Mouse (Mus musculus) heart, embryonic 14.5 days (tissue): ENCODE data around the gene Crybb1. TPM values are rescaled to one million over a fixed set of nuclear protein-coding genes. Genes with fewer than 3 reads are reported as not detected.
A peak's percentile ranks its signal among the peaks of the same experiment; 100 is the strongest.

Source experiments
- ATAC-seq: fragments of 200-750 bp; cut with Nextera tagmentation; 2 replicates; pipeline ENCODE4 v1.8.0; 2017; ENCODE audit warnings: low read depth, moderate TSS enrichment; ENCODE audit not compliant: insufficient number of reproducible peaks, insufficient read depth, low FRiP score
- H3K27ac ChIP-seq, 2 experiments: fragments of 200-500 bp in 1 of 2; fragments of 300-500 bp in 1 of 2; sonication (generic) in 1 of 2; replicated peaks in 1 of 2; 2 replicates each; pipeline ENCODE4 v1.5.1; 2012 to 2014; ENCODE audit warnings: low read depth in 2 of 2, low read length in 2 of 2, control low read depth in 1 of 2, mild to moderate bottlenecking in 1 of 2, mixed read lengths in 1 of 2; ENCODE audit not compliant: control insufficient read depth in 1 of 2, insufficient read depth in 1 of 2
- H3K27me3 ChIP-seq: fragments of 300-500 bp; sonication (generic); 2 replicates; pipeline ENCODE4 v1.6.1; 2014; ENCODE audit warnings: mild to moderate bottlenecking, low read length, control low read depth; ENCODE audit not compliant: control insufficient read depth, insufficient read depth
- H3K36me3 ChIP-seq: fragments of 300-500 bp; sonication (generic); 2 replicates; pipeline ENCODE4 v1.6.1; 2014; ENCODE audit warnings: mild to moderate bottlenecking, control low read depth, low read length, mixed read lengths; ENCODE audit not compliant: control insufficient read depth, insufficient read depth
- H3K4me1 ChIP-seq, 2 experiments: fragments of 200-500 bp in 1 of 2; fragments of 300-500 bp in 1 of 2; sonication (generic) in 1 of 2; 2 replicates each; pipeline ENCODE4 v1.6.1; 2012 to 2014; ENCODE audit warnings: low read length in 2 of 2, control low read depth in 1 of 2, mixed read lengths in 1 of 2; ENCODE audit not compliant: control insufficient read depth in 2 of 2, insufficient read depth in 2 of 2
- H3K4me2 ChIP-seq: fragments of 300-500 bp; sonication (generic); 2 replicates; pipeline ENCODE4 v1.6.1; 2014; ENCODE audit warnings: mild to moderate bottlenecking, low read length
- H3K4me3 ChIP-seq, 2 experiments: fragments of 200-500 bp in 1 of 2; fragments of 300-500 bp in 1 of 2; sonication (generic) in 1 of 2; 2 replicates each; pipeline ENCODE4 v1.5.1; 2012 to 2014; ENCODE audit warnings: low read length in 2 of 2, mild to moderate bottlenecking in 2 of 2, control low read depth in 1 of 2, low read depth in 1 of 2, moderate library complexity in 1 of 2; ENCODE audit not compliant: control insufficient read depth in 1 of 2, insufficient read depth in 1 of 2
- H3K9ac ChIP-seq: fragments of 300-500 bp; sonication (generic); 2 replicates; pipeline ENCODE4 v1.6.1; 2014; ENCODE audit warnings: mild to moderate bottlenecking, low read length
- H3K9me3 ChIP-seq: fragments of 300-500 bp; sonication (generic); 2 replicates; pipeline ENCODE4 v1.6.1; 2016; ENCODE audit warnings: low read length, control low read depth; ENCODE audit not compliant: control insufficient read depth
- WGBS: fragments of 180-500 bp; shearing (Covaris S2); extraction: QIAGEN DNeasy Blood & Tissue Kit; methylation state at CpG from one replicate; pipeline ENCODE4 v1.1.7; 2014; 5-methylcytosine and 5-hydroxymethylcytosine counted together
- polyA plus RNA-seq: library from polyadenylated mRNA; unstranded; fragments of >200 nt; fragmentation: Nextera tagmentation; extraction: Ambion mirVana; gene quantifications from 2 replicates; pipeline ENCODE4 v1.2.1, GENCODE M21; 2014

Crybb1 gene
- 0.86 and 1.0 TPM in 2 replicates for polyA plus RNA-seq

DNA sequence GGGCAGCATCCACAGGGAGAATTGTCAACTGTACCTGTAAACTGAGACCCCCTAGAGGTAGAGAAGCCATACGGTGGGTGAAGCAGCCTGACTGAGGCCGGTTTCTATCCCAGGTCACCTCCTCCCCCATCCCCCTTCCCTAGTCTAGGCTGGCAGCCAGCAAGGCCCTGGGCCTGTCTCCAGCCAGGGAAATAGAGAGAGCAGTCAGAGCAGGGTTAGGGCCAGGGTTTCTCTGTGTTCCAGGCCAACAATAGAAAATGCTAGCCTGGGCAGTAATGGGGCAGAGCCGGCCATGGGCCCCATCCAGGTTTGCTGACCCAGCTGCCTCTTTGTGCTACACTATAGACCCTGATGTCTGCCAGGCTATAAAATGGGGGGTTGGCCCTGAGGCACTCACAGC, at the start of gene Crybb1:
TSS of gene Crybb1 (plus strand) at position 390 of the 400 bp plus-strand sequence.
- Histone ChIP-seq H3K4me3 (no peak within 1 kb of the TSS), H3K27me3 (peaks cover 4% of the 10 kb centered on the region; the same call in 1 of the 2 replicates), H3K9me3 (no peaks in the 10 kb centered on the region), H3K9ac (0 out of 2 replicates have a peak within 1 kb of the TSS, but pooled peaks have one; percentile 16), H3K4me1 (peaks cover 14 to 26% of the 10 kb centered on the region in 2 experiments), H3K36me3 (no peaks in the 10 kb centered on the region), H3K4me2 (no peak within 1 kb of the TSS), H3K27ac (peak within 1 kb of the TSS; percentile 5 to 34; a peak in 1 of 4 replicates)
- 52% methylated on average over 3 of the region's 3 CpGs for WGBS
- no peak for ATAC-seq

GRCm38 (mm10) chr5:112206543-112207255, 48.9 kb upstream of the Crybb1 start:
- H3K9ac ChIP-seq, result no peak overlapping the region
- no peak for ATAC-seq
- 23% methylated on average over 16 of the region's 16 CpGs for WGBS

GRCm38 (mm10) chr5:112208321-112208720, 47.3 kb upstream of the Crybb1 start:
- ATAC-seq, result no peak
- 21% methylated on average over 4 of the region's 4 CpGs for WGBS
- H3K36me3 ChIP-seq, result no peaks in the 10 kb centered on the region
- H3K27ac ChIP-seq, result no peak overlapping the region
- no peak overlapping the region for H3K4me3 ChIP-seq
- H3K4me2 ChIP-seq, result no peak overlapping the region
- no peaks in the 10 kb centered on the region for H3K4me1 ChIP-seq
- H3K9ac ChIP-seq, result no peak overlapping the region
- peaks cover 3% of the 10 kb centered on the region; the same call in 1 of the 2 replicates for H3K27me3 ChIP-seq
- H3K9me3 ChIP-seq, result 0 out of 2 replicates have a peak, but pooled peaks cover 4% of the 10 kb centered on the region

More at GRCm38 (mm10) chr5:112206543-112207255, 48.9 kb upstream of the Crybb1 start:
- H3K36me3 ChIP-seq, result no peaks in the 10 kb centered on the region
- H3K9me3 ChIP-seq, result 0 out of 2 replicates have a peak, but pooled peaks cover 4% of the 10 kb centered on the region
- H3K27me3 ChIP-seq, result peaks cover 3% of the 10 kb centered on the region; the same call in 1 of the 2 replicates
- no peak overlapping the region for H3K27ac ChIP-seq
- H3K4me2 ChIP-seq, result no peak overlapping the region
- H3K4me3 ChIP-seq, result no peak overlapping the region
- no peaks in the 10 kb centered on the region for H3K4me1 ChIP-seq

DNA sequence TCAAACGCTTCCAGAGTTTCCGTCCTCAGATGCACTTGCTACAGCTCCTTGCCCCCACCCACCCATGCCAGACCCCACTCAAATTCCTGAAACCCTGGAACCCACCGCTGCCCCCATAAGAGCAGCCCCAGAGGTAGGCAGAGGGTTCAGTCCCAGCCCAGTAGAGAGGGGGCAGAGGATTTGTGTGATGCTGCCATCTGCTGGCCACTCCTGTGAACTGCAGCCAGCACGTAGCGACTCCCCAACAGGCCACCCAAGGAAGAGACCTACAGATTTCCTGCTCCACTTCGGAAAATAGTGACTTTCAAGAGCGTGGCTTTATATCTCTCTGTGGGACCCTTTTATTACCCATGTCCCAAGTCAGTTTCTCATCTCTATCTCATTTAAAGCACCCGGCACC, 45.5 kb upstream of the Crybb1 start:
- Histone ChIP-seq H3K36me3 (no peaks in the 10 kb centered on the region), H3K9me3 (0 out of 2 replicates have a peak, but pooled peaks cover 4% of the 10 kb centered on the region), H3K4me2 (no peak overlapping the region), H3K4me1 (no peaks in the 10 kb centered on the region), H3K27ac (no peak overlapping the region), H3K9ac (no peak overlapping the region), H3K27me3 (peaks cover under 1% of the 10 kb centered on the region; the same call in 1 of the 2 replicates), H3K4me3 (no peak overlapping the region)
- 25% methylated on average over 8 of the region's 8 CpGs for WGBS
- ATAC-seq, result no peak

DNA sequence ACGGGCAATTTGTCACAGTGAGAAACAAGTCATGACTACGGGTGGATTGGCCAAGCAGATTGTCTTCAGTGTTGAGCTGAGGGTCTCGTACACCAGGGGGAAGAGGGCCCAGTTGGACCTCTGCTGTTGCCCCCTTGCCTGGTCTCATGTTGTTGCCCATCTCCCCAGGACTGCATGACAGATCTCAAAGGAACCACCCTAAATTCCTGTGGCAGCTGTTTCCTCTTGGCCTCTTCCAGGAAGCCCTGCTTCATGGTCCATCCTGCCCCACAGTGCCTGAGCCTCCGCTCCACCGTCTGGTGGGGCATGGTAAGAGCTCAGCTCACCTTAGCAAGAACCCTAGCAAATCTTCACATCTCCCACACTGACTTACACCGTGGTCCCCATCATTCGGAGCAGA, 43.7 kb upstream of the Crybb1 start:
- Histone ChIP-seq H3K9me3 (0 out of 2 replicates have a peak, but pooled peaks cover 4% of the 10 kb centered on the region), H3K4me1 (peaks cover 2 to 7% of the 10 kb centered on the region in 2 experiments; a peak in 3 of 4 replicates), H3K4me3 (no peak overlapping the region), H3K27me3 (peaks cover 17% of the 10 kb centered on the region), H3K9ac (no peak overlapping the region), H3K27ac (no peak overlapping the region), H3K36me3 (no peaks in the 10 kb centered on the region), H3K4me2 (no peak overlapping the region)
- WGBS, result 82% methylated on average over 7 of the region's 7 CpGs
- ATAC-seq, result no peak

DNA sequence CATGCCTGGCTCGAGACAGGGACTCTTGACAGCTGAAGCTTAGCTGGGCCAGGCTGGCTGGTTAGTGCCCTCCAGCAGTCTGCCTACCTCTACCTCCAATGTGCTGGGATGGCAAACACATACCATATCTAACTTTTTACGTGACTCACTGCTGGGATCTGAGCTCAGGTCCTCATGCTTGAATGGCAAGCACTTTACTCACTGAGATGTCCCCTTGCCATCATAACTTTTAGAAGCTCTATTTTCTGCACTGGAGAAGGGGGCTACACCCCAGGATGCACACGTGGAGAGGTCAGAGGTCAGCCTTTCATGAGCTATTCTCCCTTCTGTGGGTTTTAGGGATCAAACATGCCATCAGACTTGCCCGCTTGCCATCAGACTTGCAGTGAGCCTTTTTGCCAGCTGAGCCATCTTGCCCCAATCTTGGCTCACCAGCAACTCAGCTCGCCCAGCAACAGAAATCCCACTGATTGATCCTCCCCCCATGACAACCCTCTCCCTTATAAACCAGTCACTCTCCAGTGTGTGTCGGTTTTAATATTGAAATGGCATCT, 42.8 kb upstream of the Crybb1 start:
- no peak for ATAC-seq
- Histone ChIP-seq H3K27me3 (peaks cover 23% of the 10 kb centered on the region), H3K4me1 (peaks cover 2 to 7% of the 10 kb centered on the region in 2 experiments; a peak in 3 of 4 replicates), H3K4me2 (no peak overlapping the region), H3K9ac (no peak overlapping the region), H3K4me3 (no peak overlapping the region), H3K36me3 (no peaks in the 10 kb centered on the region), H3K9me3 (0 out of 2 replicates have a peak, but pooled peaks cover 4% of the 10 kb centered on the region), H3K27ac (no peak overlapping the region)
- WGBS, result 66% methylated on average over 6 of the region's 6 CpGs

GRCm38 (mm10) chr5:112213331-112214240, 42.0 kb upstream of the Crybb1 start:
- peaks cover 29% of the 10 kb centered on the region for H3K27me3 ChIP-seq
- peaks cover 2 to 7% of the 10 kb centered on the region in 2 experiments; a peak in 3 of 4 replicates for H3K4me1 ChIP-seq
- H3K36me3 ChIP-seq, result no peaks in the 10 kb centered on the region
- H3K27ac ChIP-seq, result no peak overlapping the region
- no peak overlapping the region for H3K9ac ChIP-seq
- H3K9me3 ChIP-seq, result 0 out of 2 replicates have a peak, but pooled peaks cover 4% of the 10 kb centered on the region
- WGBS, result 46% methylated on average over 19 of the region's 19 CpGs
- no peak overlapping the region for H3K4me2 ChIP-seq
- ATAC-seq, result no peak
- H3K4me3 ChIP-seq, result no peak overlapping the region
